Mouse (Mus musculus): ENCODE data around the gene Map2k4. TPM values are rescaled to one million over a fixed set of nuclear protein-coding genes. Genes with fewer than 3 reads are reported as not detected.

The Map2k4 gene
- total and polyA plus RNA-seq, 2 experiments from 2014 or later = 116 TPM

GRCm38 (mm10) chr11:65760912-65761311 lies 27.2 kb downstream of the Map2k4 start:
- H3K9me3 ChIP-seq (ENCODE audit: low read length) = no peaks in the 10 kb centered on the region
- no peak overlapping the region for H3K4me3 ChIP-seq (ENCODE audit: low read length)
- ATAC-seq (no peak), DNase-seq (ENCODE audit: low spot score) (no peak)
- H3K36me3 ChIP-seq (ENCODE audit: insufficient read depth, low read length) = no peaks in the 10 kb centered on the region
- no peaks in the 10 kb centered on the region for H3K4me1 ChIP-seq (ENCODE audit: insufficient read depth, low read length)
- H3K27me3 ChIP-seq (ENCODE audit: insufficient read depth, low read length) = no peaks in the 10 kb centered on the region
- H3K4me2 ChIP-seq (ENCODE audit: low read depth, low read length) = no peak overlapping the region
- 98% methylated on average over 2 of the region's 2 CpGs for WGBS
- no peak overlapping the region for H3K27ac ChIP-seq
- TF ChIP-seq CTCF (IDR thresholded peaks at IDR 0.05; ENCODE audit: low read depth) = no peak
- H3K9ac ChIP-seq (replicated peaks; ENCODE audit: low read length) = no peak overlapping the region

GRCm38 (mm10) chr11:65759350-65759749 lies 28.7 kb downstream of the Map2k4 start:
- no peaks in the 10 kb centered on the region for H3K27me3 ChIP-seq (ENCODE audit: insufficient read depth, low read length)
- no peak overlapping the region for H3K27ac ChIP-seq
- no peak overlapping the region for H3K9ac ChIP-seq (replicated peaks; ENCODE audit: low read length)
- ATAC-seq = no peak
- no peaks in the 10 kb centered on the region for H3K36me3 ChIP-seq (ENCODE audit: insufficient read depth, low read length)
- H3K9me3 ChIP-seq (ENCODE audit: low read length) = no peaks in the 10 kb centered on the region
- no peak overlapping the region for H3K4me3 ChIP-seq (ENCODE audit: low read length)
- DNase-seq (ENCODE audit: low spot score) = no peak
- no peak overlapping the region for H3K4me2 ChIP-seq (ENCODE audit: low read depth, low read length)
- no peaks in the 10 kb centered on the region for H3K4me1 ChIP-seq (ENCODE audit: insufficient read depth, low read length)
- 94% methylated on average over 1 of the region's 1 CpGs for WGBS
- no peak for TF ChIP-seq CTCF (IDR thresholded peaks at IDR 0.05; ENCODE audit: low read depth)

- TF ChIP-seq CTCF (IDR thresholded peaks at IDR 0.05; ENCODE audit: low read depth) = no peak
- H3K27me3 ChIP-seq (ENCODE audit: insufficient read depth, low read length) = no peaks in the 10 kb centered on the region
These were observed 33.9 kb downstream of the Map2k4 start for GRCm38 (mm10) chr11:65754161-65754560.

GRCm38 (mm10) chr11:65753593-65753992 lies 34.5 kb downstream of the Map2k4 start:
- H3K36me3 ChIP-seq (ENCODE audit: insufficient read depth, low read length) = no peaks in the 10 kb centered on the region
- H3K4me3 ChIP-seq (ENCODE audit: low read length) = no peak overlapping the region
- no peaks in the 10 kb centered on the region for H3K9me3 ChIP-seq (ENCODE audit: low read length)
- H3K27me3 ChIP-seq (ENCODE audit: insufficient read depth, low read length) = no peaks in the 10 kb centered on the region
- no peak overlapping the region for H3K9ac ChIP-seq (replicated peaks; ENCODE audit: low read length)
- TF ChIP-seq CTCF (IDR thresholded peaks at IDR 0.05; ENCODE audit: low read depth) = no peak
- H3K27ac ChIP-seq = no peak overlapping the region
- no peaks in the 10 kb centered on the region for H3K4me1 ChIP-seq (ENCODE audit: insufficient read depth, low read length)
- H3K4me2 ChIP-seq (ENCODE audit: low read depth, low read length) = no peak overlapping the region
- 94% methylated on average over 2 of the region's 2 CpGs for WGBS
- ATAC-seq (no peak), DNase-seq (ENCODE audit: low spot score) (no peak)

More at GRCm38 (mm10) chr11:65754161-65754560, 33.9 kb downstream of the Map2k4 start:
- Histone ChIP-seq H3K4me2 (ENCODE audit: low read depth, low read length) (no peak overlapping the region), H3K9ac (replicated peaks; ENCODE audit: low read length) (no peak overlapping the region), H3K36me3 (ENCODE audit: insufficient read depth, low read length) (no peaks in the 10 kb centered on the region), H3K27ac (no peak overlapping the region), H3K9me3 (ENCODE audit: low read length) (no peaks in the 10 kb centered on the region), H3K4me3 (ENCODE audit: low read length) (no peak overlapping the region), H3K4me1 (ENCODE audit: insufficient read depth, low read length) (no peaks in the 10 kb centered on the region)
- no peak for DNase-seq (ENCODE audit: low spot score)
- ATAC-seq = no peak
- 84% methylated on average over 4 of the region's 4 CpGs for WGBS

GRCm38 (mm10) chr11:65750546-65750945 lies 37.6 kb downstream of the Map2k4 start:
- H3K36me3 ChIP-seq (ENCODE audit: insufficient read depth, low read length) = no peaks in the 10 kb centered on the region
- ATAC-seq (no peak), DNase-seq (ENCODE audit: low spot score) (no peak)
- no peak overlapping the region for H3K4me3 ChIP-seq (ENCODE audit: low read length)
- WGBS = 96% methylated on average over 3 of the region's 3 CpGs
- H3K9me3 ChIP-seq (ENCODE audit: low read length) = no peaks in the 10 kb centered on the region
- no peaks in the 10 kb centered on the region for H3K27me3 ChIP-seq (ENCODE audit: insufficient read depth, low read length)
- H3K4me2 ChIP-seq (ENCODE audit: low read depth, low read length) = no peak overlapping the region
- H3K27ac ChIP-seq = no peak overlapping the region
- TF ChIP-seq CTCF (IDR thresholded peaks at IDR 0.05; ENCODE audit: low read depth) = no peak
- H3K9ac ChIP-seq (replicated peaks; ENCODE audit: low read length) = no peak overlapping the region
- 0 out of 2 replicates have a peak, but pooled peaks cover 3% of the 10 kb centered on the region for H3K4me1 ChIP-seq (ENCODE audit: insufficient read depth, low read length)

GRCm38 (mm10) chr11:65747433-65747832 lies 40.7 kb downstream of the Map2k4 start:
- DNase-seq (ENCODE audit: low spot score) = no peak
- no peak for TF ChIP-seq CTCF (IDR thresholded peaks at IDR 0.05; ENCODE audit: low read depth)
- Histone ChIP-seq H3K9ac (replicated peaks; ENCODE audit: low read length) (no peak overlapping the region), H3K27me3 (ENCODE audit: insufficient read depth, low read length) (no peaks in the 10 kb centered on the region), H3K9me3 (ENCODE audit: low read length) (no peaks in the 10 kb centered on the region), H3K4me1 (ENCODE audit: insufficient read depth, low read length) (0 out of 2 replicates have a peak, but pooled peaks cover 3% of the 10 kb centered on the region), H3K4me3 (ENCODE audit: low read length) (no peak overlapping the region), H3K36me3 (ENCODE audit: insufficient read depth, low read length) (no peaks in the 10 kb centered on the region), H3K4me2 (ENCODE audit: low read depth, low read length) (no peak overlapping the region), H3K27ac (no peak overlapping the region)
- ATAC-seq = no peak

GRCm38 (mm10) chr11:65745707-65746333 lies 42.3 kb downstream of the Map2k4 start:
- Histone ChIP-seq H3K4me1 (ENCODE audit: insufficient read depth, low read length) (0 out of 2 replicates have a peak, but pooled peaks cover 3% of the 10 kb centered on the region), H3K36me3 (ENCODE audit: insufficient read depth, low read length) (no peaks in the 10 kb centered on the region), H3K27me3 (ENCODE audit: insufficient read depth, low read length) (no peaks in the 10 kb centered on the region), H3K9ac (replicated peaks; ENCODE audit: low read length) (no peak overlapping the region), H3K4me3 (ENCODE audit: low read length) (no peak overlapping the region), H3K9me3 (ENCODE audit: low read length) (no peaks in the 10 kb centered on the region), H3K27ac (peak overlapping the region; percentile 70), H3K4me2 (ENCODE audit: low read depth, low read length) (peak overlapping the region; percentile 37)
- DNase-seq (ENCODE audit: low spot score) (peak; percentile 82), ATAC-seq (peak; percentile 74; the same call in 1 of the 2 replicates)
- WGBS = 53% methylated on average over 8 of the region's 8 CpGs
- TF ChIP-seq CTCF (IDR thresholded peaks at IDR 0.05; ENCODE audit: low read depth) = no peak
